ENCODE assay signal across 22 mouse cellular contexts in genomic region chr4:108435646-108436045, GRCm38 (mm10). TPM values are rescaled to one million over a fixed set of nuclear protein-coding genes. Genes with fewer than 3 reads are reported as not detected.
A peak's percentile ranks its signal among the peaks of the same experiment; 100 is the strongest.
DNase-seq lines count a peak whose midpoint lies in the region; ATAC-seq and TF ChIP-seq lines count a peak whose summit lies in the region.
"Had no signal": no experiment of that assay in that cellular context is flagged by ENCODE, and none has a peak within 500 bp of the region (broad histone marks: within the 10 kb centered on the region; RNA-seq: fewer than 3 reads in every experiment).

No protein-coding gene starts in this region.

- H3K4me3 ChIP-seq in embryonic facial prominence, embryonic 10.5 days = no peak overlapping the region
- H3K4me3 ChIP-seq in liver, embryonic 11.5 days (ENCODE audit: low read depth, low read length) = no peak overlapping the region
- no peak overlapping the region for H3K4me3 ChIP-seq in thymus, adult 2 months (ENCODE audit: control insufficient read depth, insufficient read depth, low read length)
- H3K4me3 ChIP-seq in midbrain, embryonic 10.5 days = no peak overlapping the region
- H3K4me3 ChIP-seq: embryonic facial prominence, embryonic 12.5 days; neural tube, embryonic 15.5 days had no signal

- H3K27ac ChIP-seq in embryonic facial prominence, embryonic 10.5 days (replicated peaks) = peak overlapping the region; percentile 27
- peak overlapping the region; percentile 4; the same call in 1 of the 2 replicates for H3K27ac ChIP-seq in liver, embryonic 11.5 days (ENCODE audit: low read depth, low read length)
- no peak overlapping the region for H3K27ac ChIP-seq in thymus, adult 2 months (ENCODE audit: control insufficient read depth, insufficient read depth, low read length)
- no peak overlapping the region for H3K27ac ChIP-seq in midbrain, embryonic 10.5 days (replicated peaks)
- H3K27ac ChIP-seq: kidney, postnatal 0 days; neural tube, embryonic 15.5 days had no signal

- peaks cover 70% of the 10 kb centered on the region for H3K4me1 ChIP-seq in embryonic facial prominence, embryonic 10.5 days
- peaks cover 16% of the 10 kb centered on the region for H3K4me1 ChIP-seq in liver, embryonic 11.5 days (replicated peaks; ENCODE audit: control insufficient read depth, insufficient read depth, low read length)
- H3K4me1 ChIP-seq in thymus, adult 2 months (replicated peaks; ENCODE audit: control insufficient read depth, insufficient read depth, low read length) = 0 out of 2 replicates have a peak, but pooled peaks cover 3% of the 10 kb centered on the region
- peaks cover 36% of the 10 kb centered on the region for H3K4me1 ChIP-seq in midbrain, embryonic 10.5 days

- no peak for TF ChIP-seq CTCF in thymus, adult 2 months (IDR thresholded peaks at IDR 0.05; ENCODE audit: borderline replicate concordance, control insufficient read depth, extremely low read depth, insufficient read depth, low read length, poor library complexity)

- DNase-seq in R1 (ENCODE audit: low read depth, low spot score) = peak; percentile 21
- DNase-seq in embryonic facial prominence, embryonic 10.5 days (ENCODE audit: low spot score) = peak; percentile 37
- no peak for DNase-seq in liver, embryonic 11.5 days (ENCODE audit: low spot score)
- DNase-seq in adrenal gland, adult 8-10 months = no peak
- DNase-seq in thymus, adult 2 months = no peak
- no peak for DNase-seq in midbrain, embryonic 10.5 days (ENCODE audit: low spot score)
- DNase-seq: cerebellum, adult 18-20 months; gastrocnemius, postnatal 14 days; kidney, adult 18-20 months; lung, embryonic 14.5 days; right cerebral cortex, postnatal 25 days had no signal

- TF ChIP-seq POLR2A in thymus, adult 2 months (IDR thresholded peaks at IDR 0.05; ENCODE audit: control insufficient read depth, extremely low read depth, insufficient read depth, low read length, poor library complexity) = no peak

- ATAC-seq in liver, embryonic 11.5 days (replicated peaks; ENCODE audit: low FRiP score) = no peak
- ATAC-seq in megakaryocyte progenitor cell, adult 5-6 weeks (replicated peaks; ENCODE audit: poor library complexity) = peak; percentile 55; the same call in 1 of the 2 replicates
- ATAC-seq: forebrain, embryonic 14.5 days; midbrain, embryonic 16.5 days; Patski had no signal

- no peak overlapping the region for H3K4me2 ChIP-seq in liver, embryonic 11.5 days
- H3K4me2 ChIP-seq: embryonic facial prominence, embryonic 12.5 days; lung, embryonic 14.5 days; neural tube, embryonic 15.5 days had no signal

- H3K27me3 ChIP-seq in embryonic facial prominence, embryonic 10.5 days (replicated peaks; ENCODE audit: low read depth, poor library complexity, severe bottlenecking) = no peaks in the 10 kb centered on the region
- H3K27me3 ChIP-seq in liver, embryonic 11.5 days (replicated peaks; ENCODE audit: control insufficient read depth, insufficient read depth, low read length) = no peaks in the 10 kb centered on the region
- H3K27me3 ChIP-seq in thymus, adult 2 months (ENCODE audit: control insufficient read depth, insufficient read depth, low read length) = no peaks in the 10 kb centered on the region
- no peaks in the 10 kb centered on the region for H3K27me3 ChIP-seq in midbrain, embryonic 10.5 days (ENCODE audit: low read depth, poor library complexity, severe bottlenecking)
- H3K27me3 ChIP-seq: embryonic facial prominence, embryonic 12.5 days; neural tube, embryonic 15.5 days; Patski had no signal

- no peaks in the 10 kb centered on the region for H3K9me3 ChIP-seq in embryonic facial prominence, embryonic 10.5 days
- H3K9me3 ChIP-seq in liver, embryonic 11.5 days (ENCODE audit: control insufficient read depth, low read length) = no peaks in the 10 kb centered on the region
- no peaks in the 10 kb centered on the region for H3K9me3 ChIP-seq in midbrain, embryonic 10.5 days (replicated peaks)
- H3K9me3 ChIP-seq: embryonic facial prominence, embryonic 12.5 days; neural tube, embryonic 15.5 days had no signal

- 59% methylated on average over 3 of the region's 3 CpGs for WGBS in embryonic facial prominence, embryonic 10.5 days
- 54% methylated on average over 3 of the region's 3 CpGs for WGBS in liver, embryonic 11.5 days
- WGBS in thymus, adult 2 months = 93% methylated on average over 3 of the region's 3 CpGs
- WGBS in midbrain, embryonic 10.5 days = 78% methylated on average over 3 of the region's 3 CpGs

- H3K36me3 ChIP-seq in embryonic facial prominence, embryonic 10.5 days (replicated peaks) = no peaks in the 10 kb centered on the region
- no peaks in the 10 kb centered on the region for H3K36me3 ChIP-seq in liver, embryonic 11.5 days (ENCODE audit: control insufficient read depth, insufficient read depth, low read length)
- H3K36me3 ChIP-seq in thymus, adult 2 months (ENCODE audit: control insufficient read depth, insufficient read depth, low read length) = no peaks in the 10 kb centered on the region
- H3K36me3 ChIP-seq in midbrain, embryonic 10.5 days = no peaks in the 10 kb centered on the region
- H3K36me3 ChIP-seq: embryonic facial prominence, embryonic 12.5 days; neural tube, embryonic 15.5 days had no signal

- H3K9ac ChIP-seq in liver, embryonic 11.5 days (ENCODE audit: low read depth, low read length) = no peak overlapping the region
- H3K9ac ChIP-seq: embryonic facial prominence, embryonic 12.5 days; lung, embryonic 14.5 days; neural tube, embryonic 15.5 days had no signal

RNA-seq across cellular contexts. Expression of gene Tut4, which starts 23.6 kb away (rescaled TPM):
- 103 and 106 TPM in 2 replicates for polyA plus RNA-seq in embryonic facial prominence, embryonic 10.5 days (2016; fragmentation: Nextera tagmentation; extraction: Ambion mirVana)
- 39.1 and 49.7 TPM in 2 replicates for polyA plus RNA-seq in liver, embryonic 11.5 days (2014; fragmentation: Nextera tagmentation; extraction: Ambion mirVana)
- 69.5 and 88.5 TPM in 2 replicates for total RNA-seq in megakaryocyte progenitor cell, adult 5-6 weeks (2015)
- 29.4 and 45.8 TPM in 2 replicates for total RNA-seq in megakaryocyte progenitor cell, adult 5-6 weeks (2017)
- total RNA-seq in adrenal gland, adult 8-10 months (2022) = 10 to 100 TPM; 22.8 to 56.4 (median 31.0) TPM
- polyA plus RNA-seq in thymus, adult 2 months (2012; rRNA removed) = 93.5 and 105 TPM in 2 replicates
- 72.7 and 80.9 TPM in 2 replicates for polyA plus RNA-seq in midbrain, embryonic 10.5 days (2016; fragmentation: Nextera tagmentation; extraction: Ambion mirVana)

RNA-seq across cellular contexts. Expression of gene Gpx7, which starts 28.9 kb away (rescaled TPM):
- polyA plus RNA-seq in embryonic facial prominence, embryonic 10.5 days (2016; fragmentation: Nextera tagmentation; extraction: Ambion mirVana) = 39.7 and 40.1 TPM in 2 replicates
- polyA plus RNA-seq in liver, embryonic 11.5 days (2014; fragmentation: Nextera tagmentation; extraction: Ambion mirVana) = 21.5 and 21.8 TPM in 2 replicates
- 0.46 and 0.79 TPM in 2 replicates for total RNA-seq in megakaryocyte progenitor cell, adult 5-6 weeks (2015)
- 0.50 and 0.95 TPM in 2 replicates for total RNA-seq in megakaryocyte progenitor cell, adult 5-6 weeks (2017)
- 1 to 10 TPM; 5.5 to 8.7 (median 7.0) TPM for total RNA-seq in adrenal gland, adult 8-10 months (2022)
- polyA plus RNA-seq in thymus, adult 2 months (2012; rRNA removed) = 3.7 and 4.7 TPM in 2 replicates
- 52.1 and 52.8 TPM in 2 replicates for polyA plus RNA-seq in midbrain, embryonic 10.5 days (2016; fragmentation: Nextera tagmentation; extraction: Ambion mirVana)
- polyA plus RNA-seq: Patski had no signal

RNA-seq across cellular contexts. Expression of gene Shisal2a, which starts 52.5 kb away (rescaled TPM):
- polyA plus RNA-seq in embryonic facial prominence, embryonic 10.5 days (2016; fragmentation: Nextera tagmentation; extraction: Ambion mirVana) = 4.0 and 5.6 TPM in 2 replicates
- polyA plus RNA-seq in liver, embryonic 11.5 days (2014; fragmentation: Nextera tagmentation; extraction: Ambion mirVana) = 1.0 and 1.9 TPM in 2 replicates
- not detected in 2 replicates for total RNA-seq in megakaryocyte progenitor cell, adult 5-6 weeks (2015)
- total RNA-seq in megakaryocyte progenitor cell, adult 5-6 weeks (2017) = not detected in 2 replicates
- total RNA-seq in adrenal gland, adult 8-10 months (2022) = 1 to 10 TPM; 4.6 to 8.5 (median 5.7) TPM
- polyA plus RNA-seq in thymus, adult 2 months (2012; rRNA removed) = not detected in 2 replicates
- 2.2 and 2.6 TPM in 2 replicates for polyA plus RNA-seq in midbrain, embryonic 10.5 days (2016; fragmentation: Nextera tagmentation; extraction: Ambion mirVana)
- total RNA-seq: gastrocnemius, postnatal 14 days; layer of hippocampus, adult 18-20 months; layer of hippocampus, postnatal 25 days; left cerebral cortex, postnatal 14 days had no signal
- polyA plus RNA-seq: Patski; spleen, adult 2 months had no signal

Comparison
In these comparisons a context has a peak if more than half of its experiments do, and no peak if none do; other contexts are left out.
1. DNase-seq: peak in R1 (single experiment) and embryonic facial prominence, embryonic 10.5 days (single experiment); none in liver, embryonic 11.5 days (single experiment), adrenal gland, adult 8-10 months (single experiment), thymus, adult 2 months (single experiment) and midbrain, embryonic 10.5 days (single experiment).
2. H3K27ac ChIP-seq: peak in embryonic facial prominence, embryonic 10.5 days (single experiment) and liver, embryonic 11.5 days (single experiment); none in thymus, adult 2 months (single experiment) and midbrain, embryonic 10.5 days (single experiment).